In genomic region chrX:35930094-35930933, GRCm38 (mm10) we compare ENCODE assay signal across 14 mouse cellular contexts. TPM values are rescaled to one million over a fixed set of nuclear protein-coding genes. Genes with fewer than 3 reads are reported as not detected.
DNase-seq lines count a peak whose midpoint lies in the region; ATAC-seq and TF ChIP-seq lines count a peak whose summit lies in the region.
"Had no signal": no experiment of that assay in that cellular context is flagged by ENCODE, and none has a peak within 500 bp of the region (broad histone marks: within the 10 kb centered on the region; RNA-seq: fewer than 3 reads in every experiment).

No protein-coding gene starts in this region.

- H3K9ac ChIP-seq in intestine, postnatal 0 days (ENCODE audit: low read depth, low read length): no peak overlapping the region
- H3K9ac ChIP-seq in stomach, postnatal 0 days (ENCODE audit: low read length): no peak overlapping the region
- H3K9ac ChIP-seq: forebrain, embryonic 13.5 days; hindbrain, embryonic 12.5 days had no signal

- H3K27me3 ChIP-seq in spleen, adult 2 months (ENCODE audit: control insufficient read depth, insufficient read depth, low read length): no peaks in the 10 kb centered on the region
- H3K27me3 ChIP-seq in intestine, postnatal 0 days (replicated peaks; ENCODE audit: control insufficient read depth, insufficient read depth, low read length): no peaks in the 10 kb centered on the region
- no peaks in the 10 kb centered on the region for H3K27me3 ChIP-seq in stomach, postnatal 0 days (ENCODE audit: control insufficient read depth, insufficient read depth, low read length)
- H3K27me3 ChIP-seq: forebrain, embryonic 13.5 days; hindbrain, embryonic 12.5 days had no signal

- 58% methylated on average over 9 of the region's 9 CpGs for WGBS in spleen, adult 2 months
- WGBS in intestine, postnatal 0 days: 50% methylated on average over 9 of the region's 9 CpGs
- 54% methylated on average over 9 of the region's 9 CpGs for WGBS in stomach, postnatal 0 days

- peak overlapping the region; percentile 35 for H3K4me2 ChIP-seq in intestine, postnatal 0 days (replicated peaks; ENCODE audit: low read depth)
- H3K4me2 ChIP-seq in stomach, postnatal 0 days (replicated peaks; ENCODE audit: low read depth): no peak overlapping the region
- H3K4me2 ChIP-seq: forebrain, embryonic 13.5 days; hindbrain, embryonic 12.5 days; midbrain, embryonic 11.5 days had no signal

- H3K4me3 ChIP-seq in spleen, adult 2 months (ENCODE audit: extremely low read depth, insufficient read depth, insufficient read length): no peak overlapping the region; the same call in 1 of the 2 replicates
- no peak overlapping the region for H3K4me3 ChIP-seq in intestine, postnatal 0 days (ENCODE audit: low read depth, low read length)
- no peak overlapping the region for H3K4me3 ChIP-seq in stomach, postnatal 0 days (ENCODE audit: low read depth, low read length)
- H3K4me3 ChIP-seq: forebrain, embryonic 13.5 days; hindbrain, embryonic 12.5 days had no signal

- no peaks in the 10 kb centered on the region for H3K9me3 ChIP-seq in intestine, postnatal 0 days (ENCODE audit: control insufficient read depth)
- H3K9me3 ChIP-seq in stomach, postnatal 0 days (ENCODE audit: control insufficient read depth, low read length): no peaks in the 10 kb centered on the region
- H3K9me3 ChIP-seq: forebrain, embryonic 13.5 days; hindbrain, embryonic 12.5 days had no signal

- peak in 1 of 2 experiments; percentile 26 for DNase-seq in spleen, adult 2 months (ENCODE audit: low read depth in 1 of 2, low spot score in 2 of 2)
- no peak for DNase-seq in spleen, adult 12 weeks (ENCODE audit: low spot score)
- DNase-seq in stomach, postnatal 0 days (ENCODE audit: low spot score): no peak
- no peak for DNase-seq in gastrocnemius, adult 18-20 months (ENCODE audit: low spot score)
- DNase-seq in urinary bladder, postnatal 25 days (ENCODE audit: low spot score): no peak
- DNase-seq: cerebellum, adult 11 months; thymus, postnatal 36 days had no signal

- peak overlapping the region; percentile 85 for H3K27ac ChIP-seq in spleen, adult 2 months (ENCODE audit: insufficient read depth, low read length)
- peak overlapping the region; percentile 60; the same call in 1 of the 2 replicates for H3K27ac ChIP-seq in intestine, postnatal 0 days (ENCODE audit: low read depth, low read length)
- H3K27ac ChIP-seq in stomach, postnatal 0 days (replicated peaks): 0 out of 2 replicates have a peak overlapping the region, but pooled peaks have one; percentile 35
- H3K27ac ChIP-seq: forebrain, embryonic 13.5 days; hindbrain, embryonic 12.5 days; kidney, postnatal 0 days had no signal

- H3K36me3 ChIP-seq in spleen, adult 2 months (ENCODE audit: control insufficient read depth, insufficient read depth, low read length): no peaks in the 10 kb centered on the region
- no peaks in the 10 kb centered on the region for H3K36me3 ChIP-seq in intestine, postnatal 0 days (ENCODE audit: control insufficient read depth, insufficient read depth)
- no peaks in the 10 kb centered on the region for H3K36me3 ChIP-seq in stomach, postnatal 0 days (ENCODE audit: control insufficient read depth, insufficient read depth, low read length)
- H3K36me3 ChIP-seq: hindbrain, embryonic 12.5 days had no signal

- TF ChIP-seq EP300 in stomach, postnatal 0 days (optimal IDR thresholded peaks at IDR 0.05): no peak

- ATAC-seq in activated CD4-positive, CD25-positive, alpha-beta regulatory T cell, adult 4 months: peak; percentile 77
- peak; percentile 66; the same call in 1 of the 2 replicates for ATAC-seq in intestine, postnatal 0 days
- ATAC-seq in stomach, postnatal 0 days (ENCODE audit: low FRiP score, low TSS enrichment): peak; percentile 43
- no peak for ATAC-seq in megakaryocyte-erythroid progenitor cell, adult 5-6 weeks (replicated peaks; ENCODE audit: low FRiP score, low TSS enrichment, poor library complexity, severe bottlenecking)
- ATAC-seq: forebrain, embryonic 13.5 days had no signal

- TF ChIP-seq CTCF in spleen, adult 2 months (IDR thresholded peaks at IDR 0.05; ENCODE audit: extremely low read depth, insufficient read depth, insufficient read length, insufficient replicate concordance): no peak
- TF ChIP-seq CTCF in intestine, postnatal 0 days (IDR thresholded peaks at IDR 0.05; ENCODE audit: low read depth): no peak
- no peak for TF ChIP-seq CTCF in stomach, postnatal 0 days (IDR thresholded peaks at IDR 0.05; ENCODE audit: low read depth)

- TF ChIP-seq POLR2A in spleen, adult 2 months (IDR thresholded peaks at IDR 0.05; ENCODE audit: low read depth, low read length): no peak

- peaks cover 16% of the 10 kb centered on the region; the same call in 1 of the 2 replicates for H3K4me1 ChIP-seq in spleen, adult 2 months (ENCODE audit: control insufficient read depth, insufficient read depth, insufficient read length)
- H3K4me1 ChIP-seq in intestine, postnatal 0 days (replicated peaks; ENCODE audit: control insufficient read depth, insufficient read depth, low read length): no peaks in the 10 kb centered on the region
- H3K4me1 ChIP-seq in stomach, postnatal 0 days (replicated peaks; ENCODE audit: control insufficient read depth, insufficient read depth): no peaks in the 10 kb centered on the region
- H3K4me1 ChIP-seq: hindbrain, embryonic 12.5 days had no signal

RNA-seq across cellular contexts. Expression of gene Dock11, which starts 41.7 kb away (rescaled TPM):
- 4.4 and 4.5 TPM in 2 replicates for polyA plus RNA-seq in spleen, adult 2 months (2012; rRNA removed)
- polyA plus RNA-seq in activated CD4-positive, CD25-positive, alpha-beta regulatory T cell, adult 4 months (2017; shearing (Covaris generic)): 10 to 100 TPM; 39.7 to 43.9 TPM
- 3.2 TPM in 2 replicates for polyA plus RNA-seq in intestine, postnatal 0 days (2015; fragmentation: Nextera tagmentation; extraction: Ambion mirVana)
- polyA plus RNA-seq in stomach, postnatal 0 days (2015; fragmentation: Nextera tagmentation; extraction: Ambion mirVana): 5.1 and 5.7 TPM in 2 replicates
- total RNA-seq in megakaryocyte-erythroid progenitor cell, adult 5-6 weeks (2014; fragmentation: Nextera tagmentation): 25.2 and 35.5 TPM in 2 replicates
- total RNA-seq in megakaryocyte-erythroid progenitor cell, adult 5-6 weeks (2017): 53.4 and 92.5 TPM in 2 replicates
- total RNA-seq in gastrocnemius, adult 18-20 months (2021): 1 to 10 TPM; 2.8 to 3.1 TPM

Comparison
In these comparisons a context has a peak if more than half of its experiments do, and no peak if none do; other contexts are left out.
1. H3K27ac ChIP-seq: peak in every context shown above with its lines; median percentile 85 in spleen, adult 2 months; 60 in intestine, postnatal 0 days; 35 in stomach, postnatal 0 days.